Mouse (Mus musculus) layer of hippocampus, postnatal 10 days (tissue): ENCODE data around the gene Gm20422. TPM values are rescaled to one million over a fixed set of nuclear protein-coding genes. Genes with fewer than 3 reads are reported as not detected.

Source experiments
- DNase-seq, 2 experiments: peaks; one replicate each; pipeline ENCODE4 v3.0.0; 2021; ENCODE audit warnings: low spot score in 2 of 2
- total RNA-seq, 2 experiments: library from RNA; stranded (reverse); gene quantifications; 2 replicates each; pipeline ENCODE4 v1.2.3; 2021

The Gm20422 gene
- total RNA-seq, 2 experiments from 2014 or later = 0.91 TPM; not detected in 1

DNA sequence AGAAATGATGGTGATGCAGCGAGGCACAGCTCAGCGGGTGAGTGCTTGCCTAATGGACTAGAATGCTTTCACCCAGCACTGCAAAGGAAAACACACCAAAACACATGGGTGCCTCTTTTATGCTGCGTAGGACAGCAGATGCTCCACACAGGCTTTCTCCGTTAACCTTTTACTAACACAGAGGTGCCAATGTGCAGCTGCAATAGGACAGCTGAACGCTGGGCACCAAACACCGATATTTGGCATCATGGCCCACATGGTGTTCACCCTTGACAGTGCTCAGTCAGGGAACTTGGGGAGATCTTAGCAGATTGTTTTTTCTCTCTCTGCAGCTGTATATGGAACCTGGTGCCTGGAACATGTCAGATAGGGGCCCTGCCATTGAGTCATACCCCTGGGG is 20.2 kb upstream of the Gm20422 start:
- DNase-seq = peak in 1 of 2 experiments; percentile 7

DNA sequence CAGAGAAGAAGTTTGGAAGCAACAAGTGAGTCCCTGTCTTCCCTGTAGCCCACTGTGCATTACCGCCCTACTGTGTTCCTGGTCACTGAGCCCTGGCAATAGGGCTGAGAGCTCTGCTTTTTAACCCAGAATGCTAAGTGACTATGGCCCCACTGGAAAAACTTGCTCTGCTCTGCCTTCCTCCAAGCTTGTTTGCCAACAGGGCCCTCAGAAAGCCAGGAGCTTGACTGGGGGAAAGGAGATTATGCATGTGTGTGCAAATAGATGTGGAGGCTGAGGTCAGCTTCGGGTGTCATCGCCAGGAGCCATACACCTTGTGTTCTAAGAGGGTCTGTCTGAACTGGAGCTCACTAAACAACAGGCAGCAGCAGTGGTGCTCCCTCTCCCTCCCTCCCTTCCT is 19.4 kb upstream of the Gm20422 start:
- DNase-seq = peak in 1 of 2 experiments; percentile 7

DNA sequence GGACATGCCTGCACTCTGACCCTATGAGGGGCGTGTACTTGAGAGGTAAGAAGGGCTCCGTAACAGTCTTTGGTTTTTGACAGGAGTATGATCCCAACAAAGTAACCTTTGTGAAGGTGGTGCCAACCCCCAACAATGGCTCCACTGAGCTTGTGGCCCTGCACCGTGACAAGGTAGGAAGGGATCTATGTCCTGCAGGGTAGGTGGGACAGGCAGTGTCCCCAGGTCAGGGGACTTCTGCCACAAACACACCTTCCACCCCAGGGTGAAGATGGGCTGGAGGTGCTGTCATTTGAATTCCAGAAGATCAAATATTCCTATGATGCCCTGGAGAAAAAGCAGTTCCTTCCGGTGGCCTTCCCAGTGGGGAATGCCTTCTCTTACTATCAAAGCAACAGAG is 19.0 kb upstream of the Gm20422 start:
- peak in 1 of 2 experiments; percentile 7 for DNase-seq

DNA sequence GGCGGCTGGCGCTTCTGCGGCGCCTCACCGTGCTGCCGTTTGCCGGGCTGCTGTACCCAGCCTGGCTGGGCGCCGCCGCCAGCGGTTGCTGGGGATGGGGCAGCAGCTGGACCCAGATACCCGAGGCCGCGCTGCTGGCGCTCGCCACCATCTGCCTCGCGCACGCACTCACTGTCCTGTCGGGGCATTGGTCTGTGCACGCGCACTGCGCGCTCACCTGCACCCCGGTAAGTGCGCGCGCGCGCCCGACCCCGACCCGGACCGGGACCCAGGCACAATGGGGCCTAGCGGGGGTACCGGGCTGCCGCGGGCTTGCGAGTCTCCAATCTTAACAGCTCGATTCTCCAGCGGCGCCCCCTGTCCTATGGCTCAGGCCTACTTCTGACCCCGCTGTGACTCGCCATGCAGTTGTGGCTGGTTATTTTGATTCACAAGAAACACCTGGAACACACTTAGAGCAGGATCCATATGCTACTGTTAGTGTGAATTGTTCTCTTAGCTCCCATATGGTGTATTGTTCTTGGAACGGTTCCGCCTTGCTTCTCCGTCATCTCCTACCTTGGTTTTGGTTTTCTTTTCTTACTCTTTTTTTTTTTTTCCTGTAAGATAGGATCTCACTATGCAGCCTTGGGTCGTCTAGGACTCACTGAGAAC is 16.9 kb upstream of the Gm20422 start:
- DNase-seq = peak in 1 of 2 experiments; percentile 33

DNA sequence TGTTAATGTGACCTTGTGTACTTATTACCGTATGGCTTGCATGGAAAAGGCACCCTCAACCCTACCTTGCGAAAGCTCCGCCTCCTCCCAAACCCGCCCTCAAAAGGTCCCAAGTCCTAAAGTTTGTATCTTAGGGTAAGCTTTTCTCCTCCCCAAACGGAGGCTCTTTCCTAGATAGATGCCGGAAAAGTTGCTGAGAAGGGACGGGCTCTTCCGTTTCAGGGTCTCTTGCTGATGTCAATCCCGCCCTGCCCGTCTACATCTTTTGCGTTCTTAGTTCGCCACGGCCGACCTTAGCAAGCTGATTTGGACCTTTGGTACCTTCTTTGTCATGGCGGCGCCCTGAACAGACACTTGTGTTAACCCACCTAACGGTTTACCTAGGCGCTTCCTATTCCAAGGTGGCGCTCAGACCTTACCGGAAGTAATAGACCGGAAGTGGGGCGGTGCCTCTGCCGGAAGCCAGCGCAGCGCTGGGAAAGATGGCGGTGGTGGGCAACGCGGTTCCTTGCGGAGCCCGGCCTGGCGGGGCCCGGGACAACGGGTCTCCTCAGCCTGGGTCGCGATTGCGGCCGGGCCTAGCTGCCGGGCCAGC is 16.2 kb upstream of the Gm20422 start, which contains the start of the genes Atp13a1 and Zfp866:
Gene Atp13a1 (plus strand): TSS at position 391 of the 595 bp plus-strand sequence.
Gene Zfp866 (minus strand): TSS at position 406 of the 595 bp plus-strand sequence.
- DNase-seq = peak; percentile 88 to 89

DNA sequence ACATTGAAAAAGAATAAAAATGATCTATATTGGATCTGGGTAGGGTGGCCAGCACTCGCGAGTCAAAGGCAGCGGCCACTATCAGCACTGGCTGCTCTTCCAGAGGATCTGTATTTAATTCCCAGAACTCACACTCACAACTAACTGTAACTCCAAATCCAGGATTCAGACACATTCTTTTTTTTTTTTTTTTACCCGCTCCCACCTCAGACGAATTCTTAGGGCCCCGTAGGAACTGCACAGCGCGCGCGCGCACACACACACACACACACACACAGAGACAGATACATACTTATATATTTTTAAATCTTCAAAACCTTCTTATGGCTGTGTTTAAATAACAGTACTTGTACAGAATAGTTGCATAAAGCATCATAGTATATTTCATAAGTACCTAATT is 15.7 kb upstream of the Gm20422 start:
- no peak for DNase-seq

DNA sequence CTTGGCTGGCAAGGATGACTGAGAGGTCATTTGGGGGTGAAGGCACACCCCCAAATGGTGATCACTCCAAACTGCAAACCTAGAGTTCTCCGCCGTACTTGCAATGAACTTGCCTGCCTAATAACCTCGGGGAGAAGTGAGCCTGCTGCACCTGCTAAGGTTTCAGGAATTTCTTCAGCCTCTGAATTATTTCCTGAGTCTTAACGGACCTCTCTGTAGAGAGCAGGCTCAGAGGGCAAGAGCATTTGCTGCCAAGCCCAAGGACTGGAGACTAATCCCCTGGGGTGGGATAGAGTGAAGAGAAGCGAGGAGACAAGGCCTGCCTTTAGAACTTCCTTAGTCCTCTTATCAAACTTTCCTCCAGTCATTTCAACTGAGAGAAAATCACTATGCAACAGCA is 15.0 kb upstream of the Gm20422 start:
- DNase-seq = no peak

DNA sequence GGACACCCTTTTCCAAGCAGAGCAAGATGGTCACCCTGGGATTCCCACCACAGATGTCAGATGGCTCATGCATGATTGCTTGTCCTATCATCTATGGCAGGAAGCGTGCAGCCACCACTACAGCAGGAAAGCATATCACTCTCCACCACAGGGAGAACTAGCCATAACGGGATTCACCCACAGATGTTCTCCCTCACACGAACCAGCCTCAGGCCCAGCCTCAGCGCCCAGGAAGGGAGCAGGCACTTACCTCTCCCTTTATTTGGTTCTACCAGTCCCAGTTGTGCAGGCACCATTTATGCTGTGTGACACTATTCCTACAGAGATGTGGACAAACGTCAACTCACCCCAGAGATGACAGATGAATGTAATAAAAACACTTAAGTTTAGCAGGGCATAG is 14.4 kb upstream of the Gm20422 start:
- no peak for DNase-seq

DNA sequence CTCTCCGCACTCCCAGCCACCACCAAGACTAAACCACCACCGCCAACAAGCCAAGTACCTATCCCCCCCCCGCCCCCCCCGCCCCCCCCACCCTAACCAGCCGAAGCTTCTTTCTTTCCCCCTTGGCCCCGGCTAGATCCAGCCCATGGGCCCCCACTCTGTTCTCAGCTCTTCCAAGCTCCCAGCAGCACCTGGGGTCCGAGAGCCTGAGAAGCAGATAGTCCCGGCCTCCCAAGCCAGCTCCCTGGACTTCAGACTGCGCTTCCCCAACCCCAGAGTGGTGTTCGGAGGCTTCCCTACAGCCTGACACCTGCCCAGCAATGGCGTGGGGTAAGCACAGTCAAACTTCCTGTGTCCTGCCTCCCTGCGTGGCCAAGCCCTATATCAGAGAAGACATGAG is 2.4 kb upstream of the Gm20422 start:
- DNase-seq = no peak

DNA sequence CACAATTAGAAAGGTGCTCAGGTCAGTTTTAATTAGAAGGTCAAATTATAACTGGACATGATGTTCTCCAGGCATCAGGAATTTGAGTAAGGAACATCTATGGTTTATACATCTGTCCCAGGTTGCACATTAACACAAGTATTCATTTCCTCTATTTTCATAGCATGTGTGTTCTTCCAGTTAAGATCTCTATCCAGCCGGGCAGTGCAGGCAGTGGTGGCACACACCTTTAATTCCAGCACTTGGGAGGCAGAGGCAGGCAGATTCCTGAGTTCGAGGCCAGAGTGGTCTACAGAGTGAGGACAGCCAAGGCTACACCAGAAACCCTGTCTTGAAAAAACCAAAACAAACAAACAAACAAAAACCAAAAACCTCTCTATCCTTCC is 456 bp upstream of the Gm20422 start:
- no peak for DNase-seq

DNA sequence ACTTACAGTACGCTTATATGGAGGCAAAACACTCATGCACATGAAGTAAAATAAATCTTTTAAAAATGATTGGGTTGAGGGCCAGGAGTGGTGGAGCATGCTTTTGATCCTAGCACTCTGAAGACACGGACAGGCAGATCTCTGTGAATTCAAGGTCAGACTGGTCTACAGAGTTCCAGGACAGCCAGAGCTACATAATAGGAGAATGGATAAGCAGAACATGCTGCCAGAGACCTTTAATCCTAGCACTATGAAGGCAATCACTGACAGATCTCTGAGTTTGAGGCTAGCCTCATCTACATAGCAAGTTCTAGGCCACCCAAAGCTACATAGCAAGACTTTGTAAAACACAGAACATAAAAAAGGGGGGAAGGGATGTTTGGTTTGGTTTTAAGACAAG is 2.6 kb downstream of the Gm20422 start:
- DNase-seq = no peak

DNA sequence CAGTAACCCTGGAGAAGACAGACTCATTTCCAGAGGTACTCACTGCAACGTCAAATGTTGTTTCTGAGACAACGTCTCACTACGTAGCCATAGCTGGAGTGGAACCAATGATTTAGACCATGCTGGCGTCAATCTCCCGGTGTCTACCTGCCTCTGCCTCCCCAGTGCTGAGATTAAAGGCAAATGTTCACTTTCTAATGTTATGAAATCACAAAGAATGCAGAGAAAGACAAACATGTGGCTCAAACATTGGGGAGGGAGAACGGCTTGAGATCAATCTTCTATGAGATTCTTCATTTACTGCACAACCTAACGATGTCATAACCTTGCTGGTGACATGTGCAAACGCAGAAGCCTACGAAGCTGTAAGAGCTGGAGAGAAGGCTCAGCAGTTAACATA is 3.5 kb downstream of the Gm20422 start:
- no peak for DNase-seq

DNA sequence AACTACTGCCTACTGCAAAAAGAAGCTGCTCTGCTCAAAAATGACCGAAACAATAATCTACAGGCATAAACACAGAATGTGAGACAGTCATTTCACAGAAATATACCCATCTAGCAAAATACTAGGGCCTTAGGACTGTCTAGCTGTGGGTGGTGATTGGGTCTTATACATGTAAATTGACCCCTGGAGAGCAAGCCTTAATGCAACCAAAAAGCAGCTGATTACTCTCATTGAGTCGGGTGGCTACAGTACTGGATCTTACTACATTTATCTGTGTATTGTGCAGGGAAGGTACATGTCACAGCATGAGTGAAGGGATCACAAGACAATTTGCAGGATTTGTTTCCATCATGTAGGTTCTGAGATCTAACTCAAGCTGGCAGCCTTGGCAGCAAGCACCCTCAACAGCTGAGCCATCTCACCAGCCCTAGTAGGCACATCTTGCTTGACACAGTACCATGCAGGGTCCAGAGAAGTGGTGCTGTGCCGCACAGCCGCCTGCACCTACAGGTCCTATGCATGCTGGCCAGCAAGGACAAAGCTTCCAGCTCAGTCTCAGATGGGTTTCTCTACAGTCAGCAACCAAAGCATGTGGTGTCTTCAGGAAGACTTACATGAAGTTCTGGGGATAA is 12.8 kb downstream of the Gm20422 start:
- no peak for DNase-seq

DNA sequence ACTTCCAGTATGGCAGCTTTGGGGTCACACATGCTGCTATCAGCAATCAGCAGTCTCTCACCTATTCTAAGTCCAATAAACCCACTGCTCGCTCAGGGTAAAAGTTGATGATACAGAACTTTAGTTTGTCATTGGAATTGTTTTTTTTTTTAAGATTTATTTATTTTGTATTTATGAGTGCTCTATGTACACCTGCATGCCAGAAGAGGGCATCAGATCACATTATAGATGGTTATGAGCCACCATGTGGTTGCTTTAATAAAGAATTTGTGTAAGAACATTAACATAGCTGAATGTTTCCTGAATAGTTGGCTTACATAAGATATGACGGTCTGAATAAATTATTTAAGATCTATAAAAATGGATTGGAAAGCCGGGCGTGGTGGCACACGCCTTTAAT is 16.4 kb downstream of the Gm20422 start:
- no peak for DNase-seq

DNA sequence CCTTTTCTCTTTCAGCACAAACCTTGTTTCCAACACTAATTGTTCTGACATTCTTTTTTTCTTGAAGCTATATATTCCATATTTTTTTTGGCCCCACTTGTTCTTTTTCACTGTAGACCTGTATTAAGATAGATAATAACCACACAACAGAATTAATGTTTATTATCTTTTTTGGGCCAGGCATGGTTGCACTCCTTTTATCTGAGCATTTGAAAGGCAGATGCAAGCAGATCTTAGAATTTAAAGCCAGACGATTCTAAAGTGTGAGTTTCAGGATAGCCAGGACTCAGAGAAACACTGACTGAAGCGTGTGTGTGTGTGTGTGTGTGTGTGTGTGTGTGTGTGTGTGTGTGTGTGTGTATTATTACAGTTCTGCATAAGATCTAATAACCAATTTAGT is 22.2 kb downstream of the Gm20422 start:
- no peak for DNase-seq

DNA sequence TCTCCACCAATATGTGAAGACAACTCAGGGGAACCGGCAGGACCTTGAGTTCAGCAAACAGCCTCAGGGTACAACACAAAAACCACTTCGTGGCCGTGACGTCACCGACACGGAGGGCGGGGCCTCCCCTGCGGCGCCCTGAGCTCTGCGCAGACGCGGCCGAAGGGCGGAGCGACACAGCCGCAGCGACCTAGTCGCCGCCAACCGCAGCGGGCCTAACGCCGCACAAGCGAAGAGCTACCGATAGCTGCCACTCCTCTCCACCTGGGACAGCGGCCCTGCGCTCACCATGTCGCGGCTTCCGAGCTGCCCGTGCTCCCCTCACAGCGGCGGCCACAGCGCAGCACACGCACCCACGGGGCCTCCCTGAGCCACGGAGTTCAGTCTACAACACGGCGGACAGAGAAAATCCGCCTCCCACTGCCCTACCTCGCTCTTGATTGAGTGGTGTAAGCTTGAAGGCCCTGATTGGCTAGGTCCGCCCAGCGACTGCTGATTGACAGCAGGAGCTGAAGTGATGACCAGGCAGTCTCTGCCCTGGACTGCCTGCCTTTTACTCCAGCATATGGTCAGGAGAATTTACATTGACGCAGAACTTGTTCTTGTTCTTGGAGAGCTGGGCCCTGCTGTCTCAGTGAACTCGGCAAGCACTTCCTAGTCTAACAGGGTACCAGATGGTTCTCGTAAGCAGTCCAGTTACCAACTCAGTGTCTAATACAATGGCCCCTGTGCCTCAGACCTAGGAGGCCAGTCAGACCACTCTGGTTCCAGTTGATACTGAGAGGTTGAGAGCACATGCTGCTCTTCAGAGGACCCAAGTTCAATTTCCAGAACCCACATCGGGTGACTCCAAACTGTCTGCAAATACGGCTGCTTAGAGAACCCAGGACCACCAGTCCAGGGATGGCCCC is 24.9 kb downstream of the Gm20422 start, which contains the start of gene Zfp963:
Gene Zfp963 (minus strand): TSS at position 427 of the 911 bp plus-strand sequence.
- peak; percentile 93 to 96 for DNase-seq

DNA sequence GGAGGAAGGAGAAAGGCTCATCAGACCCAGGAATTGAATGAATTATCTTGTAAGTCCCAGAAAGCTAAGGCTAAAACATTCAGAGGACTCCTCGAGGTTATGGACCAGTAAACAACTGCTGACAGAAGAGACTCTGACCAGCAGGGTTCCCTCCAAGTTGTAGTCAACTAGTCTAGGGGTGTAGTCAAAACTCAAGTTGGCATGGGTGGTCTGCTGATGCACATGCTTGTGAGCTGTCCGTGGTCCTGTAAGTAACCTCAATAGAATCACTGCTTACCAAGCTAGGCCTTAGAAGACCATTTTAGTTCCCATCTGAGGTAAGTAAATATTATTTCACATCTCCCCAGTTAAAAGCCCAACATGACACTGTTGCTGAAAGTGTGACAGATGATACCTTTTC is 33.5 kb downstream of the Gm20422 start:
- no peak for DNase-seq

DNA sequence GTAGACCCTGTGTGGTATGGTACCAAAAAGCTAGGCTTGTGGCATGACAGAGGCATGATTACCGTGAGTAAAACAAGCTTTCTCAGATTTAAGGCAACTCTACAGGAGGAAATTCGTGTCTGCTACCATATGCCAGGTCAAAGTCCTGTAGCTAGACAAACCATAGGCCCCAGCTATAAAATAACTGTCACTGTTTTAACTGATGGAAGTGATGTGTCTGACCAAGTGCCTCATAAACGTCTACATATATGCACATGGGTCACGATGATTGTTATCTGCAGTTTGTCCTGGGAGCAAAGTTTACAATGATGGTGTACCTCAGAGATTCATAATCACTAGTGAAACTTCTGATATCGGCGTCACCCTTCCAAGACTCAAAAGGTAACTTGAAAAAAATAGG is 33.9 kb downstream of the Gm20422 start:
- no peak for DNase-seq

DNA sequence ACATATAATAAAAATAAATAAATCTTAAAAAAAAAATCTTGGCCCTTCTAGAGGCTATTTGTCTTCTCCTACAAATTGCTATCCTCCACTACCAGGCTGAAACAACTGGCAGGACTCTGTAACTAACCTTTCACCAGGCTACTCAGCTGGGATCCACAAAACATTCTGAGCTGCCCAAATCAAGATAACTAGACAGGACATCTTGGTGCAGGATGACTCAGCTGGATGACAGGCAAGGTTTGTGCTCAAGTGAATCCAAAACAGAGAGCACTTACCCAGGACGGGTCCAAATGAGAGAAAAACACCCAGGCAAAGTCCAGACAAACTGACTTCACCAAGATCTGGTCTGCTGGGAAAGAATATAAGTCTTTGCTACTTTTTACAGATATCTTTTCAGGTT is 39.2 kb downstream of the Gm20422 start:
- no peak for DNase-seq

DNA sequence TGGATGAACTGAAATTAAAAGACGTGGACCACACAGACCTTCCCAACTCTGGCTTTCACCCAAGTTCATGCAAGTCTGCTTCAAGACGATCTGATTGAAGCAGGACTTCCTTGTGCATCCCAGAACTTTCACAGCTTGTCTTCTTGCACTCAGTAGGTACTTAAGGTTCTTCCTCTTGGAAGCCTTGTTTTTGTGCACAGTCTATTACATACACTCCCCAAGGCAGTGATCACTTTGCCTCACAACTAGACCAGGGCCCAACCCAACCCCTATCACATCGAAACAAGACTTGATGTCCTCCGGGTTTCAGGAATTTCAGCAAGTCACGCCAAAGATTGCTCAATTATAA is 57.5 kb downstream of the Gm20422 start:
- no peak for DNase-seq

DNA sequence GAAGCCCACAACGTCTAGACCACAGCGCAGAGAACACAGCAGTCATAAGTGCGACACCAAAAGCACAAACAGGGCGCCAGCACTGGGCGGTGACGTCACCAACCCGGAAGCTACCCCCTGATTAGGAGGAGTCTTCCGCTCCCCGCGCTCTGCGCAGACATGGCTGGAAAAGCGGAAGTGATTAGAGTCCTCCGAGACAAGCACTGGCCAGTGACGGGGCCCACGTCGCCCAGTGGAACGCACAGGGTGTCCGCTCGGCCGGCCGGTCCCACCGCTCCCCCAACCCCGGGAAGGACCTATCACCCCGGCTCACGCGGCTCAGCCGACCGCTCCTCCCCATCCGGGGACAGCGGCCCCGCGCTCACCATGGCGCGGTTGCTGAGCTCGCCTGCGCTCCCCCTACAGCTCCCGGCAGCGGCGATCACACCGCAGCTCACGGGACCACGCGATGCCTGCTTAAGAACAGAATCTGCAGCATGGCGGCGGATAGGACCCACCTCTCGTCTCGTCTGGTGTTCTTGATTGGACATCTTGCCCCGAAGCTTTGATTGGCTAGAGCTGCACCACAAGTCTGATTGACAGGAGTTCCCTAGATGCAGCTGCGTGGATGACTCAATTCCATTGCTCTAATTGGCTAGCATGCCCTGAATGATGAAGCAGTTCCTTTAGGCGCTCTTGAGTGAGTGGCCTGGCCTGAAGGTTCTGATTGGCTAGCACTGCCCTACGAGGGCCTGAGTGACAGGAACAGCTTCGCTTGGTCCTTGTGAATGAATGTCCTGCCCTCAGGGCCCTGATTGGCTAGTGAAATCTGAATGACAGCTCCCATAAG is 58.1 kb downstream of the Gm20422 start:
- peak; percentile 93 to 94 for DNase-seq
